Mouse (Mus musculus) neural tube, embryonic 15.5 days (tissue): ENCODE data around the gene Lrrc8d. TPM values are rescaled to one million over a fixed set of nuclear protein-coding genes. Genes with fewer than 3 reads are reported as not detected.
A peak's percentile ranks its signal among the peaks of the same experiment; 100 is the strongest.

ENCODE experiments used
- ATAC-seq: fragments of 200-750 bp; cut with Nextera tagmentation; 2 replicates; pipeline ENCODE4 v1.8.0; 2017; ENCODE audit warnings: mild to moderate bottlenecking, moderate TSS enrichment, moderate library complexity; ENCODE audit not compliant: low FRiP score
- H3K27ac ChIP-seq: fragments of 300-500 bp; sonication (generic); replicated peaks from 2 replicates; pipeline ENCODE4 v1.5.1; 2015; ENCODE audit warnings: mild to moderate bottlenecking, inconsistent platforms
- H3K27me3 ChIP-seq: fragments of 300-500 bp; sonication (generic); replicated peaks from 2 replicates; pipeline ENCODE4 v1.6.1; 2015; ENCODE audit warnings: inconsistent platforms
- H3K36me3 ChIP-seq: fragments of 300-500 bp; sonication (generic); 2 replicates; pipeline ENCODE4 v1.6.1; 2015; ENCODE audit warnings: inconsistent platforms
- H3K4me1 ChIP-seq: fragments of 300-500 bp; sonication (generic); 2 replicates; pipeline ENCODE4 v1.6.1; 2015; ENCODE audit warnings: inconsistent platforms
- H3K4me2 ChIP-seq: fragments of 300-500 bp; sonication (generic); 2 replicates; pipeline ENCODE4 v1.6.1; 2015; ENCODE audit warnings: inconsistent platforms, mild to moderate bottlenecking, moderate library complexity
- H3K4me3 ChIP-seq: fragments of 300-500 bp; sonication (generic); replicated peaks from 2 replicates; pipeline ENCODE4 v1.5.1; 2015; ENCODE audit warnings: mild to moderate bottlenecking, inconsistent platforms
- H3K9ac ChIP-seq: fragments of 300-500 bp; sonication (generic); replicated peaks from 2 replicates; pipeline ENCODE4 v1.6.1; 2015; ENCODE audit warnings: mild to moderate bottlenecking, inconsistent platforms
- H3K9me3 ChIP-seq: fragments of 300-500 bp; sonication (generic); replicated peaks from 2 replicates; pipeline ENCODE4 v1.6.1; 2016; ENCODE audit warnings: inconsistent platforms
- WGBS: fragments of 180-500 bp; shearing (Covaris S2); methylation state at CpG from one replicate; pipeline ENCODE4 v1.1.7; 2015; ENCODE audit warnings: mixed read lengths; 5-methylcytosine and 5-hydroxymethylcytosine counted together
- polyA plus RNA-seq: library from polyadenylated mRNA; unstranded; fragments of >200 nt; fragmentation: Nextera tagmentation; extraction: Ambion mirVana; gene quantifications from 2 replicates; pipeline ENCODE4 v1.2.1, GENCODE M21; 2015

The Lrrc8d gene
- polyA plus RNA-seq, 1 experiment from 2014 or later: 29.4 TPM

DNA sequence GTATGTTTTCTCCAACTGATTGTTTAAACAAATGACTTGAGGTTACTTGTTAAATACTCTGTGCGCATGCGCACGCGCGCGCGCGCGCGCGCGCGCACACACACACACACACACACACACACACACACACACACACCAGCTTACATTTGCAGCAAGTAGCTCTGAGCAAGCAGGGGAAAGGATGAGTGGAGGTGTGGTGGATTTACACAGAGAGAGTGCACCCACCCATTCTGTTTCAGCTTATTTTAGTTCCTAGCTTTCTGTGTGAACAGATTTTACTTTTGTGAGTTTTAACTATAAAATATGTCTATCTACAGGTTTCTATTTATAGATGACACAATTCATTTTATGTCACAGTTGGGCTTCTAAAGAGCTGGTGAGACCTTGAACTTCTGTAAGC lies 84.1 kb downstream of the Lrrc8d start:
- Histone ChIP-seq H3K9me3 (no peaks in the 10 kb centered on the region), H3K9ac (no peak overlapping the region), H3K27me3 (no peaks in the 10 kb centered on the region), H3K4me1 (peaks cover 33% of the 10 kb centered on the region), H3K4me2 (no peak overlapping the region), H3K27ac (no peak overlapping the region), H3K4me3 (no peak overlapping the region), H3K36me3 (no peaks in the 10 kb centered on the region)
- no peak for ATAC-seq
- WGBS: 98% methylated on average over 13 of the region's 13 CpGs

DNA sequence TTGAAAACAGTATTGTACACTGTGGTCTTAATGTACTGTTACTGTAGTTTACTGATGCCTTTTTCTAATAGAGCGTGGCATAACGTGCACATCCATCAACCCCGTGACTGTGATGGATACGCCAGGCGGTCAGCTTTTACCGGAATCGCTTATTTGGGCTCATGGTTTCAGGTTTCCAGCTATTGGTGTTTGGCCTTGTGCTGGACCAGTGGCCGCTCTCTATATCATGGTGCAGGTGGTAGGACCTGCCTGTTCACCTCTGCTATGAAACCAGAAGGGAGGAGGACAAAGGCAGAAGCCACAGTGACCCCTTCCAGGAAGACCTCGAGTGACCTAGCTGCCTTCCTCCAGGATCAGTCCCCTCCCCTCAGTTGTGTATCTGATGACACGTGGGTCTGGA lies 85.0 kb downstream of the Lrrc8d start:
- Histone ChIP-seq H3K27me3 (no peaks in the 10 kb centered on the region), H3K4me1 (peaks cover 35% of the 10 kb centered on the region), H3K27ac (no peak overlapping the region), H3K4me2 (no peak overlapping the region), H3K36me3 (no peaks in the 10 kb centered on the region), H3K9ac (no peak overlapping the region), H3K9me3 (no peaks in the 10 kb centered on the region), H3K4me3 (no peak overlapping the region)
- 73% methylated on average over 10 of the region's 10 CpGs for WGBS
- ATAC-seq: no peak

- no peak overlapping the region for H3K9ac ChIP-seq
- no peaks in the 10 kb centered on the region for H3K36me3 ChIP-seq
- no peaks in the 10 kb centered on the region for H3K27me3 ChIP-seq
- ATAC-seq: no peak
- no peak overlapping the region for H3K4me3 ChIP-seq
- no peaks in the 10 kb centered on the region for H3K9me3 ChIP-seq
- 63% methylated on average over 10 of the region's 10 CpGs for WGBS
- no peak overlapping the region; the same call in 1 of the 2 replicates for H3K27ac ChIP-seq
- H3K4me1 ChIP-seq: peaks cover 50% of the 10 kb centered on the region
- no peak overlapping the region for H3K4me2 ChIP-seq
Measured at GRCm38 (mm10) chr5:105787577-105787976, 87.8 kb downstream of the Lrrc8d start.

DNA sequence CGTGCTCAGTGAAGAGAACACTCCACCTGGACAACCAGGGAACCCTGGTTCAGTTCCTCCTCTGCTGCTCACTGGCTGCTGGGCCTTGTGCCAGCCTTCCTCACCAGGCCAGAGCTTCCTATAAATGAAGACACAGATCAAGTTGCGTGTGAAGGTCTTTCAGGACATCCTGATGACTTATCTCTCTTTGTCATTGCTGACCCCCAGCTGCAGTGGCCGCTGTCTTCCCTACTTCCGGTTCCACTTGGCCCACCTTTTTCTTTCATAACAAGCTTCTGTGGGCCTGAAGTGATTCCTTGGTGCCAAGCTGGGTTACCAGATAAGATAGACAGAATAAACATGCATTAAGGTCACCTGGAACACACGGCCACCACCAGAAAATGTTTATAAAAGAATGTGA lies 90.0 kb downstream of the Lrrc8d start:
- H3K4me2 ChIP-seq: no peak overlapping the region
- H3K9ac ChIP-seq: no peak overlapping the region
- peaks cover 56% of the 10 kb centered on the region for H3K4me1 ChIP-seq
- no peaks in the 10 kb centered on the region for H3K27me3 ChIP-seq
- WGBS: 82% methylated on average over 5 of the region's 5 CpGs
- H3K4me3 ChIP-seq: no peak overlapping the region
- no peaks in the 10 kb centered on the region for H3K9me3 ChIP-seq
- H3K36me3 ChIP-seq: no peaks in the 10 kb centered on the region
- ATAC-seq: no peak
- no peak overlapping the region for H3K27ac ChIP-seq

DNA sequence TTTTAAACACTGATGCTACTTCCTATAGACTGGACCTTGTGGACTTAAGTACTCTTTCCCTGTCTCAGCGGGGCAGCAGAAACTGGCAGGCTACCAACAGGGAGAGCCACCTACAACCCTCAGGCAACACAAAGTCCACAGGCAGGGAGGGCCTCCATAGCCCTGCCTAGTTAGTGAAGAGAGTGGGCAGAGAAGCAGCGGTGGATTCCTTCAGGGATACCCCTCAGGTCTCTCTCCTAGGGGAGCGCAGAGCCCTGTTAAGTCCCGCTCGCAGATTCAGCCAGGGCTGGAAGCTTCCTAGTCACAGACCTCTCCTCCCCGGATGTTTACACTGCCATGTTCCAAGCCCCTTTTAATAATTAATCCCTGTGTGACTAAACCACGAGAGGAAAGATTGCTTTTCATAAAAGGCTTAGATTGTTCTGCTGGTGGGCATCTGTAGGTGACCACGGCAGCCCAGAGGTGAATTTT lies 92.6 kb downstream of the Lrrc8d start:
- peaks cover 43% of the 10 kb centered on the region for H3K4me1 ChIP-seq
- H3K27ac ChIP-seq: peak overlapping the region; percentile 56; the same call in 1 of the 2 replicates
- 31% methylated on average over 8 of the region's 8 CpGs for WGBS
- H3K9me3 ChIP-seq: no peaks in the 10 kb centered on the region
- peak overlapping the region; percentile 29 for H3K4me2 ChIP-seq
- peak; percentile 33; the same call in 1 of the 2 replicates for ATAC-seq
- H3K27me3 ChIP-seq: no peaks in the 10 kb centered on the region
- no peak overlapping the region for H3K4me3 ChIP-seq
- H3K9ac ChIP-seq: no peak overlapping the region
- H3K36me3 ChIP-seq: no peaks in the 10 kb centered on the region

DNA sequence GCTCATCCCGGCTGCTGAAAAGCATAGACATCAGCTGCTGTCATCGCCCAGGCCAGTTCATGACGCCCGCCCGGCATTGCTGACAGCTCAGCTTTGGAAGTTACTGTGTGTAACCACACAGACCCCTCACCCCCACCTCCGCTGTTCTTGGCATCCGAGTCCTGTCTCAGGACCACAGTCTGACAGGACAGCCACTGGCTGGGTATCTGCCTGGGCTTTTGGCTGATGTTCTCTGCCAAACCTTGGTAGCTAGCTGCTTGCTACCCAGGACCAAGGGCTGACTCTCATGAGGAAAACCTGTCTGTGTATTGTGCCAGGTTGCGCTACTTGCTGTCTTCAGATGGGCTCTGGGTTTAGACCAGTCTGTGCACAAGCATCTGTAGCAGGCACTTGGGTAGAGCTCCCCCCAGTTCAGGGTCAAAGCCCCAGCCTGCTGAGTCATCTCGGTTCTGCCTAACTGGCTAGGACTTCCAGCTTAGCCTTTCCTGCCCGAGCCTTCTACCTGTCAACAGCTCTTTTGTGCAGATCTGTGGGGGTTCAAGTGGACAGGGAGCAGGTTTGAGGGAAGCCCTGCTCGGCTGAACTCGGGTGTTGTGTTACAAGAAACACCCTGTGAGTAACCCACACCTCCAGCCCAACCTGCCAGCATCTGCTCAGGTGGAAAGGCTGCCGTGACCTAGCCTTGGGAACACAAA lies 93.2 kb downstream of the Lrrc8d start:
- Histone ChIP-seq H3K27ac (peak overlapping the region; percentile 51), H3K27me3 (no peaks in the 10 kb centered on the region), H3K4me3 (no peak overlapping the region), H3K4me1 (peaks cover 41% of the 10 kb centered on the region), H3K9me3 (no peaks in the 10 kb centered on the region), H3K4me2 (peak overlapping the region; percentile 29; the same call in 1 of the 2 replicates), H3K36me3 (no peaks in the 10 kb centered on the region), H3K9ac (no peak overlapping the region)
- peak; percentile 60; the same call in 1 of the 2 replicates for ATAC-seq
- WGBS: 48% methylated on average over 13 of the region's 13 CpGs

DNA sequence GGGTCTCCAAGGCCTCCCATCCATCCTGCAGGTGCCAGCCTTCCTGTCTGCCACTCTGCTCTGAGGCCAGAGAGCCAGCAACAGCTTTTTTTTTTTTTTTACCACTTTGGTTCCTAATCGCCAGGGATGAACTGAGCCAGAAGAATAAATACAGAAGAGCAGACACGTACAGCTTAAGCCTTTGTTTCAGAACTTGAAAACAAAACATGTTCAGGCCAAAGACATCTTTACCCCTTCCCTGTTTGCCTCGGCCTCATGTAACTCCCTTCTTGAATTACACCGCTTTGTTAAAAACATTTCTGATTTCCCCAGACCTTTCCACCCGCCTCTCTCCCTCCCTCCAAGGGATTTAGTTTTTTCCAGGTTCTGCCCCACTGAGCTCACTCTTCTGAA lies 93.8 kb downstream of the Lrrc8d start:
- no peak for ATAC-seq

DNA sequence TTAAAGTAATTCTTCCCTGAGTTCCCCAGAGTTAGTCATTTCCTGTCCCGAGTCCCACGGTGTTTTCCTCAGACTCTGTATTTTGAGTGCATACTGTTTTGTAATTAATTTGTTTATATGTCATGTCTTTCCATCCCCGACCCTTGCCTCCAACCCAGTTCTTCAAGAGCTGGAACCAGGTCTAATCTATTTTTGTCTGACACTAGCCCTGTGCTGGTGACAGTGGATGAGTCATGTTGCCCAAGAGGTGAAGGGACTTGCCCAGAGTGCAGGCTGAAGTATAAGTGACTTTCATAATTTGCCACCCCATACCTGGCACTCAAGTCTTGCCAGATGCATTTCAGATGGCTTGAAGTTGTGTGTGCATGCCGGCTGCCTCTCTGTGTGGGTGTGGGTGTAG lies 98.7 kb downstream of the Lrrc8d start:
- whole genome bisulfite sequencing: 86% methylated on average over 4 of the region's 4 CpGs
- Histone ChIP-seq H3K4me3 (no peak overlapping the region), H3K27ac (no peak overlapping the region), H3K4me2 (no peak overlapping the region), H3K36me3 (no peaks in the 10 kb centered on the region), H3K9me3 (no peaks in the 10 kb centered on the region), H3K9ac (no peak overlapping the region), H3K27me3 (no peaks in the 10 kb centered on the region), H3K4me1 (peaks cover 28% of the 10 kb centered on the region)
- ATAC-seq: no peak

More for the DNA sequence above, 93.8 kb downstream of the Lrrc8d start:
- no peak overlapping the region for H3K4me3 ChIP-seq
- no peaks in the 10 kb centered on the region for H3K36me3 ChIP-seq
- H3K27ac ChIP-seq: no peak overlapping the region
- no peak overlapping the region for H3K4me2 ChIP-seq
- H3K27me3 ChIP-seq: no peaks in the 10 kb centered on the region
- WGBS: 63% methylated on average over 5 of the region's 5 CpGs
- H3K9ac ChIP-seq: no peak overlapping the region
- peaks cover 35% of the 10 kb centered on the region for H3K4me1 ChIP-seq
- H3K9me3 ChIP-seq: no peaks in the 10 kb centered on the region

DNA sequence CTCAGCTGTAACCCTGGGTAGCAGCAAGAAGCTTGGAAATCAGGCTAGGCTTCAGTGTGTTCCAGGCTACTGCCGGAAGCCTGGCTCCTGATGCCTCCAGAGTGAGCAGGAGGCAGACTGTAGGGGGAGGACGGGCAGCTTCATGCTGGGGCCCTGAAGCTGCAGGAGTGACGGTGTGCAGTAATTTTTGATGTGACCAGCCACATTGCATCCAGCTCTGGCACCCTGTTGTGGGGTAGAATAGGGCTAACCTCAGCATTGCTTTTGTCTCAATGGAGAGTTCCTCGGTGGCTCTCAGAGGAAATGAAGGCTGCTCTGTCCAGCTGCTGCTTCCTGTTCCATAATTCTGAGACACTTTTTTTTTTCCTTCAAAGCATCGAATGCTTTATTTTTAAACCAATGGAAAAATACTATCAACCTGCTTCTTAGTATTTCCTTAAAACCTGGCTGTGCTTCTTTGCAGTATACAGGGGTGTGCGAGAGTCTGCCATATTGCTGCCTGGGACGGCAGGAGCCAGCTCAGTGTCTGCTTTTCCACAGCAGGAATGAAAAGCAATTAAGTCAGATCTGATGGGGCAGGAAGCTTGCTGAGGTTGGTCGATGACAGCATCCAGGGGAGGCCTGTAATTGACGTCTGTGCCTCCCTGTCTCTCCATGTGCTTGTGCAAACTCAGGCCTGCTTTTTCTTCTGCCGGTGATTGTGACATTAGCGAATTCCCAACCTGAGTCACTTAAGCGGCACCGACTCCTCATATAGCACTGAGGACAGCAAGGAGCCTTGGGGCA lies 100.3 kb downstream of the Lrrc8d start:
- WGBS: 12% methylated on average over 13 of the region's 13 CpGs
- Histone ChIP-seq H3K9ac (no peak overlapping the region), H3K36me3 (no peaks in the 10 kb centered on the region), H3K27ac (peak overlapping the region; percentile 75), H3K4me3 (no peak overlapping the region), H3K4me2 (peak overlapping the region; percentile 25; the same call in 1 of the 2 replicates), H3K4me1 (peaks cover 25% of the 10 kb centered on the region), H3K27me3 (no peaks in the 10 kb centered on the region), H3K9me3 (no peaks in the 10 kb centered on the region)
- ATAC-seq: peak; percentile 49; the same call in 1 of the 2 replicates

DNA sequence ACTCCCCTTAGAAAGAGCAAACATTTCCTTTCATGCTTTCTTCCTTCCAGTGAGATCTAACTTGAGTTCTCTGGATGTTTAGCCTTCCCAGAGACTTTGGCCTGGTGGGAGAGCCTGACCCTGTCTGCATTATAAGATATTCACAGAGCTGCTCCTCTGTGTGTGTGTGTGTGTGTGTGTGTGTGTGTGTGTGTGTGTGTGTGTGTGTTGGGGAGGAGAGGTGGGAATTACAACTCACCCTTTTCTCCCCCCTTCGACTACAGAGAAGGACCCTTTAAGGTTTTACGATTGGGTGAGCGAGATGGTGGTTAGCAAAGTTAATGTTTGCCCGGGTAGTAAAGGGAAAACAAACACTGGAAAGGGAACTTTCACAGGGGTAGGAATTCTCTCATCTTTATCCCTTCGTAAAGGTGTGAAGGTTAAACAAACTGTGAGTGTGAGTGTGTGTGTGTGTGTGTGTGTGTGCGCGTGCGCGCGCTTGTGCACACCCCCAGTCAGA lies 101.3 kb downstream of the Lrrc8d start:
- no peak overlapping the region for H3K4me3 ChIP-seq
- H3K9me3 ChIP-seq: no peaks in the 10 kb centered on the region
- H3K36me3 ChIP-seq: no peaks in the 10 kb centered on the region
- whole genome bisulfite sequencing: 48% methylated on average over 10 of the region's 10 CpGs
- no peaks in the 10 kb centered on the region for H3K27me3 ChIP-seq
- H3K4me1 ChIP-seq: peaks cover 25% of the 10 kb centered on the region
- peak overlapping the region; percentile 75; the same call in 1 of the 2 replicates for H3K27ac ChIP-seq
- H3K4me2 ChIP-seq: no peak overlapping the region
- ATAC-seq: no peak
- no peak overlapping the region for H3K9ac ChIP-seq

- Histone ChIP-seq H3K4me2 (no peak overlapping the region), H3K9me3 (no peaks in the 10 kb centered on the region), H3K27me3 (no peaks in the 10 kb centered on the region), H3K36me3 (no peaks in the 10 kb centered on the region), H3K4me1 (peaks cover 18% of the 10 kb centered on the region; the same call in 1 of the 2 replicates), H3K27ac (no peak overlapping the region), H3K9ac (no peak overlapping the region), H3K4me3 (no peak overlapping the region)
- WGBS: 88% methylated on average over 12 of the region's 12 CpGs
- ATAC-seq: no peak
Measured at GRCm38 (mm10) chr5:105805955-105806354, 106.2 kb downstream of the Lrrc8d start.
